Mouse (Mus musculus): ENCODE results near the gene Adipoq. TPM values are rescaled to one million over a fixed set of nuclear protein-coding genes. Genes with fewer than 3 reads are reported as not detected.

The Adipoq gene
- polyA plus RNA-seq, 2 experiments: not detected

GRCm38 (mm10) chr16:23109350-23110280 lies 36.7 kb upstream of the Adipoq start:
- Histone ChIP-seq H3K4me1 (replicated peaks; ENCODE audit: control insufficient read depth in 2 of 2, insufficient read depth in 2 of 2, low read length in 1 of 2) (peaks cover 0 to 9% of the 10 kb centered on the region in 2 experiments; a peak in 2 of 4 replicates), H3K9ac (replicated peaks) (peak overlapping the region; percentile 99), H3K4me3 (ENCODE audit: insufficient read depth in 1 of 2, low read depth in 2 of 2, low read length in 2 of 2) (peak overlapping the region; percentile 88 to 89), H3K27me3 (ENCODE audit: control insufficient read depth, insufficient read depth, low read length) (no peaks in the 10 kb centered on the region), H3K4me2 (ENCODE audit: low read depth) (peak overlapping the region; percentile 80), H3K9me3 (ENCODE audit: control insufficient read depth, low read length) (no peaks in the 10 kb centered on the region), H3K36me3 (replicated peaks; ENCODE audit: control insufficient read depth, insufficient read depth, low read depth) (peaks cover 60% of the 10 kb centered on the region), H3K27ac (peak overlapping the region; percentile 90)
- no peak for ATAC-seq (ENCODE audit: insufficient read depth)
- DNase-seq (ENCODE audit: low read depth in 3 of 3, low spot score in 3 of 3): no peak
- TF ChIP-seq EP300 (IDR thresholded peaks at IDR 0.05; ENCODE audit: low read depth): no peak
- no peak for TF ChIP-seq CTCF (IDR thresholded peaks at IDR 0.05; ENCODE audit: low read depth)
- WGBS (ENCODE audit: insufficient replicate concordance): 36% methylated on average over 5 of the region's 5 CpGs

GRCm38 (mm10) chr16:23112348-23112747 lies 34.0 kb upstream of the Adipoq start:
- WGBS (ENCODE audit: insufficient replicate concordance): 78% methylated on average over 12 of the region's 12 CpGs
- H3K27ac ChIP-seq: no peak overlapping the region

DNA sequence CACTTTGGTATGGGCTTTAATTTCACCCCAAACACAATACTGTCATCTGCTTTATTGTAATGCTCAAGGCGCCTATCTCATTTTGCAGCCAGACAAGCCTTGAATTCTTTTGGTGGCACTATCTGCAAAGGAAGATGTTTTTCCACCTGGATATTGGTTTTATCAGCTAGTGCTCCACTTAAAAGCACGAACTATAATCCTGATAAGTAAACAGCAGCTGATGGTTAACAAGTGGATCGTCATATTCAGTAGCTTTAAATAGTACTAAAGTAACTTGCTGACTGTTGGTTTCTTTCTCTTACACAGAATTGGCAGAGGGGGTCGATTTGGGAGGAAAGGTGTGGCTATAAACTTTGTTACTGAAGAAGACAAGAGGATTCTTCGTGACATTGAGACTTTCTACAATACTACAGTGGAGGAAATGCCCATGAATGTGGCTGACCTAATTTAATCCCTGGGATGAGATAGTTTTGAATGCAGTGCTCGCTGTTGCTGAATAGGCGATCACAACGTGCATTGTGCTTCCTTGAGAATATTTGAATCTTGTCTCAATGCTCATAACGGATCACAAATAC lies 33.4 kb upstream of the Adipoq start:
- Histone ChIP-seq H3K27me3 (ENCODE audit: control insufficient read depth, insufficient read depth, low read length) (no peaks in the 10 kb centered on the region), H3K36me3 (replicated peaks; ENCODE audit: control insufficient read depth, insufficient read depth, low read depth) (peaks cover 90% of the 10 kb centered on the region), H3K4me3 (ENCODE audit: insufficient read depth in 1 of 2, low read depth in 2 of 2, low read length in 2 of 2) (no peak overlapping the region), H3K27ac (no peak overlapping the region), H3K9me3 (ENCODE audit: control insufficient read depth, low read length) (no peaks in the 10 kb centered on the region), H3K4me2 (ENCODE audit: low read depth) (no peak overlapping the region), H3K9ac (replicated peaks) (no peak overlapping the region), H3K4me1 (replicated peaks; ENCODE audit: control insufficient read depth in 2 of 2, insufficient read depth in 2 of 2, low read length in 1 of 2) (peaks cover 0 to 2% of the 10 kb centered on the region in 2 experiments; a peak in 2 of 4 replicates)
- ATAC-seq (ENCODE audit: insufficient read depth): no peak
- DNase-seq (ENCODE audit: low read depth in 3 of 3, low spot score in 3 of 3): no peak
- TF ChIP-seq EP300 (IDR thresholded peaks at IDR 0.05; ENCODE audit: low read depth) (no peak), CTCF (IDR thresholded peaks at IDR 0.05; ENCODE audit: low read depth) (no peak)
- WGBS (ENCODE audit: insufficient replicate concordance): 32% methylated on average over 9 of the region's 9 CpGs

More at GRCm38 (mm10) chr16:23112348-23112747, 34.0 kb upstream of the Adipoq start:
- no peak for DNase-seq (ENCODE audit: low read depth in 3 of 3, low spot score in 3 of 3)
- Histone ChIP-seq H3K36me3 (replicated peaks; ENCODE audit: control insufficient read depth, insufficient read depth, low read depth) (peaks cover 84% of the 10 kb centered on the region), H3K27me3 (ENCODE audit: control insufficient read depth, insufficient read depth, low read length) (no peaks in the 10 kb centered on the region), H3K4me2 (ENCODE audit: low read depth) (no peak overlapping the region), H3K9me3 (ENCODE audit: control insufficient read depth, low read length) (no peaks in the 10 kb centered on the region), H3K9ac (replicated peaks) (no peak overlapping the region), H3K4me1 (replicated peaks; ENCODE audit: control insufficient read depth in 2 of 2, insufficient read depth in 2 of 2, low read length in 1 of 2) (peaks cover 0 to 2% of the 10 kb centered on the region in 2 experiments; a peak in 2 of 4 replicates), H3K4me3 (ENCODE audit: insufficient read depth in 1 of 2, low read depth in 2 of 2, low read length in 2 of 2) (no peak overlapping the region)
- ATAC-seq (ENCODE audit: insufficient read depth): no peak
- TF ChIP-seq EP300 (IDR thresholded peaks at IDR 0.05; ENCODE audit: low read depth) (no peak), CTCF (IDR thresholded peaks at IDR 0.05; ENCODE audit: low read depth) (no peak)

GRCm38 (mm10) chr16:23113903-23114302 lies 32.4 kb upstream of the Adipoq start:
- Histone ChIP-seq H3K27ac (no peak overlapping the region), H3K27me3 (ENCODE audit: control insufficient read depth, insufficient read depth, low read length) (no peaks in the 10 kb centered on the region), H3K4me1 (replicated peaks; ENCODE audit: control insufficient read depth in 2 of 2, insufficient read depth in 2 of 2, low read length in 1 of 2) (peaks cover 0 to 2% of the 10 kb centered on the region in 2 experiments; a peak in 2 of 4 replicates), H3K4me2 (ENCODE audit: low read depth) (no peak overlapping the region), H3K36me3 (replicated peaks; ENCODE audit: control insufficient read depth, insufficient read depth, low read depth) (peaks cover 86% of the 10 kb centered on the region), H3K9ac (replicated peaks) (no peak overlapping the region), H3K9me3 (ENCODE audit: control insufficient read depth, low read length) (no peaks in the 10 kb centered on the region), H3K4me3 (ENCODE audit: insufficient read depth in 1 of 2, low read depth in 2 of 2, low read length in 2 of 2) (no peak overlapping the region)
- ATAC-seq (ENCODE audit: insufficient read depth) (peak; percentile 36; the same call in 1 of the 2 replicates), DNase-seq (ENCODE audit: low read depth in 3 of 3, low spot score in 3 of 3) (no peak)
- TF ChIP-seq EP300 (IDR thresholded peaks at IDR 0.05; ENCODE audit: low read depth): no peak
- no peak for TF ChIP-seq CTCF (IDR thresholded peaks at IDR 0.05; ENCODE audit: low read depth)

All from liver, embryonic 14.5 days (tissue).